Mouse (Mus musculus): ENCODE measurements around the gene Col23a1.
"Not testable (repeated sequence)": the region's sequence is repeated elsewhere in the genome, so short reads cannot be mapped to it uniquely, and the experiment has no call there.

Col23a1 gene

DNA sequence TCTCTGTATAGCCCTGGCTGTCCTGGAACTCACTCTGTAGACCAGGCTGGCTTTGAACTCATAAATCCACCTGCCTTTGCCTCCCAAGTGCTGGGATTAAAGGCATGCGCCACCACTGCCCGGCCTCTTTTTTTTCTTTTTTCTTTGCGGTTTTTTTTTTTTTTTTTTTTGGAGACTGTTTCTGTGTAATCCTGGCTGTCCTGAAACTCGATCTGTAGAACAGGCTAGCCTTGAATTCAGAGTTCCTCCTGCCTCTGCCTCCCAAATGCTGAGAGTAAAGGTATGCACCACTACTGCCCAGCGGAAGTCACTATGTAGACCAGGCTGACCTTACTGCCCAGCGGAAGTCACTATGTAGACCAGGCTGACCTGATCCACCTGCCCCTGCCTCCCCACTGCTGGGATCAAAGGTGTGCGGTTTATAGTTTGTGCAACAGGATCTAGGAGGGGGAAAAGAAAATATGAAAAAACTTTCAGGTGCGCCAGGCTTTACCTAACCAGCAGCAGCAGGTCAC lies 329.2 kb downstream of the Col23a1 start:
- DNase-seq (ENCODE audit: low read depth, low spot score): no peak

- peak; percentile 100 for DNase-seq (ENCODE audit: low read depth, low spot score)
Measured at GRCm38 (mm10) chr11:51619409-51620060, 329.8 kb downstream of the Col23a1 start, which contains the start of gene Nhp2. Gene Nhp2, plus strand, starts transcription at chr11:51619735.

GRCm38 (mm10) chr11:51620084-51620483 lies 330.4 kb downstream of the Col23a1 start:
- no peak for DNase-seq (ENCODE audit: low read depth, low spot score)

GRCm38 (mm10) chr11:51621776-51622175 lies 332.1 kb downstream of the Col23a1 start:
- DNase-seq (ENCODE audit: low read depth, low spot score): no peak

GRCm38 (mm10) chr11:51622971-51623491 lies 333.3 kb downstream of the Col23a1 start:
- DNase-seq (ENCODE audit: low read depth, low spot score): no peak

DNA sequence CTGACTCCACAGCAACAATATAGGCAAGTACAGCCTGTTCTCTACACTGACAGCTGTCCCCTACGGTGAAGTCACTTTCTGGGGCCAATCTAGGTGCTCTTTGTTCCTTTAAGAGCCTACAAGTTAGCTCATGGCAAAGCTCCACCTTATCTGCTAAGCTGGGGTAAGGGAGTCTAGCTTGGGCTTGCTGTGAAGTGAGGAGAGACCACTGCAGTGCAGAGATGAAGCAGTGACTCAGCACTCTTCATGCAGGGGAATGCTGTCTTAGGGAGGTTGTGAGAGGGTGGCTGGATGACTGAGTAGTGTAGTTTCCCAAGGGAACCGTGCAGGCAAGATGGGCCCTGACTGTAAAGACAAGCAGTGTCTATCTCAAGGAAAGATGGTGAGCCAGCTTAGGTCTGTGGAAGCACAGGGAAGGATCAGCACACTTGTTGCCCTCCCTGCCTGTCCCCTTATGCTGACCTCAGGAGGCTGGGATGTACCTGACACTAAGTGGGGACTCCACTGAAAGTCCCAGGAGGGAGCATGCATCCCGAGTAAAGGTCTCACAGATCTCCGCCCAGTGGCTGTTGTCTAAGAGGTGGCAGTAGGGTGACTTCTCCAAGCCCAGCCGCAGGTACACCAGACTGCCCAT lies 335.6 kb downstream of the Col23a1 start:
- peak; percentile 50 for DNase-seq (ENCODE audit: low read depth, low spot score)

GRCm38 (mm10) chr11:51627425-51627824 lies 337.7 kb downstream of the Col23a1 start:
- DNase-seq (ENCODE audit: low read depth, low spot score): no peak

DNA sequence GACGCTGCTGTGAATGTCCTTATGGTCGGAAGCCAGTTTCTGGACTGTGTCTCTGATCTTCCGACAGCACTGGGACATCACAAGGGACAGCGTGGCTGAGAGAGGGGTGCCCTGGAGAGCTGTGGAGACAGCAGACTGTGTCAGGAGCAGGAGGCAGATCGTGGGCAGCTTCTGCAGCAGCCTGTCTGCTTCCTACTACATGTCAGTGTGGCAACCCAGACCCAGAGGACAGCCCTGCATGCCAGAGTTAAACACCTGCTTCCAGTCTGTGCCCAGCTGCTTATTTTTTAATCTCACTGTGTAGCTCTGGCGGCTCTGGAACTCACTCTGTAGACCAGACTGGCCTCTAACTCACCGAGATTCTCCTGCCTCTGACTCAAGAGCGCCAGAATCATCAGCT lies 338.2 kb downstream of the Col23a1 start:
- DNase-seq (ENCODE audit: low read depth, low spot score): no peak

GRCm38 (mm10) chr11:51629651-51630314 lies 340.1 kb downstream of the Col23a1 start:
- DNase-seq (ENCODE audit: low read depth, low spot score): no peak

DNA sequence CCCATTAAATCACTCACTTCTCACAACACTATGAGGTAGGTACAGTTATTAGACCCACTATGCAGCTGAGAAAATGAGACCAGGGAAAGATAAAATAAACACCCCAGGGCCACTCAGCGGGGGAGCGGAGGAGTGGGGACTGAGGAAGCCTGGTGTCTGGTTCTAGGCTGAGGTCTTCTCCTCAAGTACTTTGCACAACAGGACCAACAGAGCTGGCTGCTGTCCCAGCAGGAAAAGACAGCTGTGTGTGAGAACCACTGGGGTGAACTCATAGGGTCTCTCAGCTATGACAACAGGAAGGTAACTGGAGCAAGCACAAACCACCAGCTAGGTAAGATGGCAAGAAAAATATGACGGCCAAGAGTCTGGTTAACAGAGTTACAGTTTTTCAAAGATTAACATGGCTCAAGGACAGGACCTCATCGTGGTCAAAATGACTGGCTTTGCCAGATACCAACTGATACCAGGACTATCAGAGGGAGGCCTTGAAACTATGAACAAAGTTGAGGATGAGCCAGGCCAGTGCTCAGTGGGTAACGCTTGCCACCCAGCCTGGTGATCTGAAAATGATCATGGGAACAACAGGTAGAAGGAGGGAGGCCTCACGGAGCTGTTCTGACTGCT lies 342.5 kb downstream of the Col23a1 start:
- no peak for DNase-seq (ENCODE audit: low read depth, low spot score)

GRCm38 (mm10) chr11:51633200-51633599 lies 343.5 kb downstream of the Col23a1 start:
- not testable (repeated sequence) for DNase-seq (ENCODE audit: low read depth, low spot score)

All from R1 (cell line).